Mouse (Mus musculus) small intestine, adult 2 months (tissue): ENCODE measurements around the gene Pdxp. TPM values are rescaled to one million over a fixed set of nuclear protein-coding genes. Genes with fewer than 3 reads are reported as not detected.
A peak's percentile ranks its signal among the peaks of the same experiment; 100 is the strongest.

Experiments used
- H3K27ac ChIP-seq: fragments of 200-500 bp; 2 replicates; pipeline ENCODE4 v1.5.1; 2012; ENCODE audit warnings: low read depth, low read length, control low read depth, inconsistent platforms; ENCODE audit not compliant: insufficient read depth
- H3K27me3 ChIP-seq: fragments of 200-500 bp; 2 replicates; pipeline ENCODE4 v1.6.1; 2012; ENCODE audit warnings: mild to moderate bottlenecking, moderate library complexity, low read length, inconsistent platforms; ENCODE audit not compliant: control insufficient read depth, insufficient read depth
- H3K36me3 ChIP-seq: fragments of 200-500 bp; 2 replicates; pipeline ENCODE4 v1.6.1; 2012; ENCODE audit warnings: mild to moderate bottlenecking, low read length, control low read depth, inconsistent platforms; ENCODE audit not compliant: control insufficient read depth, insufficient read depth
- H3K4me1 ChIP-seq: fragments of 200-500 bp; 2 replicates; pipeline ENCODE4 v1.6.1; 2012; ENCODE audit warnings: low read length, inconsistent platforms, mixed read lengths; ENCODE audit not compliant: control insufficient read depth, insufficient read depth, insufficient read length
- H3K4me3 ChIP-seq: fragments of 200-500 bp; 2 replicates; pipeline ENCODE4 v1.5.1; 2012; ENCODE audit warnings: low read depth, mild to moderate bottlenecking, control low read depth, inconsistent platforms, low read length, moderate library complexity
- CTCF ChIP-seq: fragments of 200-500 bp; IDR thresholded peaks from 2 replicates; pipeline ENCODE4 v1.5.1; 2012; ENCODE audit warnings: low read depth, mild to moderate bottlenecking, control low read depth, inconsistent platforms, low read length, moderate library complexity, mixed read lengths; ENCODE audit not compliant: insufficient replicate concordance, insufficient read length; ENCODE audit errors: extremely low read depth
- POLR2A ChIP-seq: fragments of 200-500 bp; IDR thresholded peaks from 2 replicates; pipeline ENCODE4 v1.6.1; 2012; ENCODE audit warnings: low read depth, mild to moderate bottlenecking, control low read depth, inconsistent platforms, low read length, moderate library complexity
- WGBS: fragments of 180-500 bp; shearing (Covaris S2); methylation state at CpG from one replicate; pipeline ENCODE4 v1.1.7; 2018; 5-methylcytosine and 5-hydroxymethylcytosine counted together
- polyA plus RNA-seq: library from polyadenylated mRNA; depleted of rRNA; stranded (reverse); fragments of >200 nt; gene quantifications from 2 replicates; pipeline ENCODE4 v1.2.3, GENCODE M21; 2012

Gene Pdxp
- polyA plus RNA-seq, 1 experiment = 4.2 TPM

DNA sequence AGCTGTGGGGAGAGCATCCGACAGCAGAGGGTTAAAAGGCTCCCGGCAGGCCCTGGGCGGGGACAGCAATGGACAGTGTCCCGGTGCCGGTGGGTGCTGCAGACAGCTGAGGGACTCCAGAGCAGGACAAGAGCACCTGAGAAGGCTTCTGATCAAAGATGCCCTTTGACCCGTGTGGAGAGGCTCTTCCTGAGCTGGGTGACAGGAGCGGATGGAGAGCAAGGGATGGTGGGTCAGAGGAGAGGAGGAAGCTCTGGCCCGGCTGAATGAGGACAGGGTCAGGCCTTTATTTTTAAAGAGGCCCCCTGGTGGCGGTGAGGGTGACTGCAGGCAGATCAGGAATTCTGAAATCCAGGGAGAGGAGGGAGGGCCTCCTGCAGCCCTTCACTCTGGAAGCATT is 28.9 kb downstream of the Pdxp start:
- Histone ChIP-seq H3K36me3 (peaks cover 20% of the 10 kb centered on the region), H3K4me1 (no peaks in the 10 kb centered on the region), H3K27me3 (0 out of 2 replicates have a peak, but pooled peaks cover 6% of the 10 kb centered on the region), H3K4me3 (peak overlapping the region; percentile 55), H3K27ac (no peak overlapping the region)
- 3% methylated on average over 9 of the region's 9 CpGs for WGBS
- TF ChIP-seq CTCF (peak; percentile 83; the same call in 1 of the 2 replicates), POLR2A (no peak)

DNA sequence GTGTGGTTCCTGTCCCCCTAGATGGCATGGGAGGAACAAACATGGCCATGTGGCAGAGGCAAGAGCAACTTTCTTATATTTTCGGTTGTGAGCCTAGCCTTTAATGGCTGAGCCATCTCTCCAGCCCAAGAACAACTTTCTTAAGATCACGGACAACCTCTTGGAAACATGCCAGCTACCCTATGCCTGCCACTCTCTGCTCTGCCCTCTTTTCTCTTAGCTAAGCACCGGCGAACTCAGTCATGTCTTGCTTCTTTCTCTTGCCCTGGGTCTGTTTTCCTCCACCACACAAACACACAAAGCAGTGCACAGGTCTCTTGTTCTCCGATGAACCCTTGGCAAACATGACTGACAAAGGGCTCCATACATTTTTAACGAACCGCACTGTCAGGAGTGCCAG is 32.5 kb downstream of the Pdxp start:
- Histone ChIP-seq H3K27ac (no peak overlapping the region), H3K4me1 (peaks cover 4% of the 10 kb centered on the region; the same call in 1 of the 2 replicates), H3K4me3 (no peak overlapping the region), H3K36me3 (peaks cover 2% of the 10 kb centered on the region; the same call in 1 of the 2 replicates), H3K27me3 (peaks cover 13% of the 10 kb centered on the region)
- TF ChIP-seq CTCF (no peak), POLR2A (no peak)
- 62% methylated on average over 7 of the region's 7 CpGs for WGBS

DNA sequence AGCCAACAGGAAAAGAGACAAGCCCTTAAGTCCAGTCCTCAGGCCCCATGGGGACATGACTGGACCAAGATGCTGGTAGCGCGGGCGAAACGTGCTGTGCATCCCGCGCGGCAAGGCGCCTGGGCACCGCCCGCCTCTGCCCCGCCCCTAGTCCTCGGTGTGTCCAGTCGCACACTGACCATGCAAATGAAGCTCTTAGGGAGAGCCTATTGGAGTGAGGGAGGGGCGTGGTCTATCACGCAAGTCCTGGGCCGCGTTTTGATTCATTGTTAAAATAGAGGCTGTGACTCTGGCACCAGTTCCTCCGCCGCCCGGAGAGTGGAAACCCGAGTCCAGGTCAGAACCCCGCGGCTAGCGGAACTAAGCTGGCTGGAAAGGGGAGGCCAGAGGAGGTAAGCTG is 33.9 kb downstream of the Pdxp start, which contains the start of gene Triobp:
TSS of gene Triobp (plus strand) at position 68 of the 400 bp plus-strand sequence.
- no peak for TF ChIP-seq CTCF
- no peak for TF ChIP-seq POLR2A
- Histone ChIP-seq H3K36me3 (no peaks in the 10 kb centered on the region), H3K4me1 (peaks cover 4% of the 10 kb centered on the region; the same call in 1 of the 2 replicates), H3K27ac (no peak within 1 kb of the TSS), H3K27me3 (peaks cover 13% of the 10 kb centered on the region), H3K4me3 (peak within 1 kb of the TSS; percentile 41)
- under 1% methylated on average over 24 of the region's 24 CpGs for WGBS

DNA sequence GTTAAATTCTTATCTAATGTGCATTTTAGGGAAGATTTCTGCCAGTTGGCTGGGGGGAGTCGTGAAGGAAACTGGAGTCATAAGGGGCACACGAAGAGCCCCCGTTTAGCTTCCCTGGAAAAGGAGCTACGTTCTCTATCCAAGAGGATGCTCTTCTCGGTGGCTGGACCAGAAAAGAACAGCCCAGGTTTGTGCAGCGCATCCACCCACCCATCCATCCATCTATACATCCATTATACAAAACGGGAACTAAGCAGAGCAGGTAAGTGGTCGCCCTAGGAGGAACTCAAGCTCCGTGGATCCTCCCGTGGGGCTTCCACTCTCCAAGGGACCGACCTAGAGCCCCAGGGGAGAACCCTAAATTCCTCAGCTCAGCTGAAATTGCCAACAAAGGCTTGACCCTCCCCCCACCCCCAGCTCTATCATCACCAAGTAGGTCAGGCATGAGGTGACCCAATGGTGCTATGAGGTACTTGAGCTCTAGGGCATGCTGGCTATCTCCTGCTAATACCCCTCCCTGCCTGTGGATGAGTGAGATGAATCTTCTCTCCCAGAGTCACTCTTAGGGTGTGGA is 34.5 kb downstream of the Pdxp start:
- H3K27ac ChIP-seq = no peak overlapping the region
- no peaks in the 10 kb centered on the region for H3K36me3 ChIP-seq
- peaks cover 13% of the 10 kb centered on the region for H3K27me3 ChIP-seq
- 14% methylated on average over 11 of the region's 11 CpGs for WGBS
- TF ChIP-seq POLR2A (no peak), CTCF (no peak)
- H3K4me1 ChIP-seq = peaks cover 4% of the 10 kb centered on the region; the same call in 1 of the 2 replicates
- H3K4me3 ChIP-seq = peak overlapping the region; percentile 41

DNA sequence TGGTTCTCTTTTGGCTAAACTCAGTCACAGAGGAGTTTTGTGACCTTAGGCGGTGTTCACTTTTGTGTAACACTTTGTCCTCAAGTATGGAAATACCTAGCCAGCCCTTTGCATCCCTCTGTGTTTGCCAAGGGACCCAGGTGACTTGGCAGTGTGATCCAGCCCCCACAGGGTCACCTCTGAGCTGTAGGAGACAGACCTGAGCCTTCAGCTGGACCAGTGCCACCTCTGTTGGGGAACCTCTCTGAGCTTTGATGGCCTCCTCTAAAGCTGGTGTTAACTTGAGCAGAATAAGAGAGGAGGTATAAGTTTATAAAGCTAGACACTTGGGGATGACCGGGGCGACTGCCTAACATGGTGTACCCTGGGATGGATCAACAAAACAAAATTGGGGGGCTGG is 35.2 kb downstream of the Pdxp start:
- WGBS = 97% methylated on average over 3 of the region's 3 CpGs
- H3K27me3 ChIP-seq = peaks cover 13% of the 10 kb centered on the region
- H3K27ac ChIP-seq = no peak overlapping the region
- no peaks in the 10 kb centered on the region for H3K36me3 ChIP-seq
- no peak overlapping the region for H3K4me3 ChIP-seq
- TF ChIP-seq CTCF (no peak), POLR2A (no peak)
- H3K4me1 ChIP-seq = peaks cover 4% of the 10 kb centered on the region; the same call in 1 of the 2 replicates

DNA sequence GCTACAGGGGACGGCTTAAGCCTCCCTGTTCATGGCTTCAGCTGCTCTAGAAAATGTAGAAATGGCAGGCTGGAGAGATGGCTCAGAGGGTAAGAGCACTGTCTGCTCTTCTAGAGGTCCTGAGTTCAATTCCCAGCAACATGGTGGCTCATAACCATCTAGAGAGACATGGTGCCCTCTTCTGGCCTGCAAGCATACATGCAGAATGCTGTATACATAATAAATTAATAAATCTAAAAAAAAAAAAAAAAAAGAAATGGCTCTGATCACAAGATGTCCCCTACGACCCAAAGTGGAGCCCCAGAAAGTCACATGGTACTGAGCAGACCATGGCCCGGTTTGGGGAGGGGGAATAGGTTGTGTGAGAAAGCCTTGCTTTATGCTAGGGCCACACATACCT is 41.9 kb downstream of the Pdxp start:
- 60% methylated on average over 3 of the region's 3 CpGs for WGBS
- no peak for TF ChIP-seq POLR2A
- TF ChIP-seq CTCF = no peak
- H3K27me3 ChIP-seq = no peaks in the 10 kb centered on the region

DNA sequence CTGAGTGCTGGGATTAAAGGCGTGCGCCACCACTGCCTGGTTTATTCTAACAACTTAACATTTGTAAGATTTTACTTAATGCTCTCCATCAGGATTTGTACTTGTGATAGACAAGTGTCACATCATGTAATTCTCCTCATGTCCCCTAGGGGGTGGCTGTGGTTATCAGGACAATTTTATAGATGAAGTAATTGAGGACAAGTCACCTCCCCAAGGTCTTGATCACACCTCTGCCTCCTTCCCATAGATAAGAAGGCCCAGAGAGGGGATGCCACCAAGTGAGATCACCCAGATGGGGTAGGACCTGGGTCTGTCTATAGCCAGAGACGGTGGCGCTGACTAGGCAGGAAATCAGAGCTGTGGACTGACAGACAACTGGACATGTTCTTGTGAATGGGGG is 42.6 kb downstream of the Pdxp start:
- Histone ChIP-seq H3K4me1 (peaks cover 6% of the 10 kb centered on the region; the same call in 1 of the 2 replicates), H3K27me3 (no peaks in the 10 kb centered on the region), H3K4me3 (no peak overlapping the region), H3K36me3 (no peaks in the 10 kb centered on the region), H3K27ac (no peak overlapping the region)
- TF ChIP-seq POLR2A (no peak), CTCF (peak; percentile 40; the same call in 1 of the 2 replicates)
- WGBS = 75% methylated on average over 4 of the region's 4 CpGs

More for the DNA sequence above, 41.9 kb downstream of the Pdxp start:
- H3K4me1 ChIP-seq = peaks cover 6% of the 10 kb centered on the region; the same call in 1 of the 2 replicates
- H3K36me3 ChIP-seq = no peaks in the 10 kb centered on the region
- no peak overlapping the region for H3K27ac ChIP-seq
- no peak overlapping the region for H3K4me3 ChIP-seq
